Mouse (Mus musculus) hindbrain, embryonic 14.5 days (tissue): ENCODE data around the gene Zfp651. TPM values are rescaled to one million over a fixed set of nuclear protein-coding genes. Genes with fewer than 3 reads are reported as not detected.

Source experiments
- ATAC-seq: fragments of 200-750 bp; cut with Nextera tagmentation; 2 replicates; pipeline ENCODE4 v1.8.0; 2017; ENCODE audit warnings: moderate number of reproducible peaks, mild to moderate bottlenecking, moderate TSS enrichment, moderate library complexity; ENCODE audit not compliant: low FRiP score
- DNase-seq: peaks from one replicate; pipeline ENCODE4 v3.0.0-alpha.2; 2015; ENCODE audit warnings: low spot score
- H3K27ac ChIP-seq: fragments of 300-500 bp; sonication (generic); 2 replicates; pipeline ENCODE4 v1.5.1; 2014; ENCODE audit warnings: mild to moderate bottlenecking, moderate library complexity
- H3K27me3 ChIP-seq: fragments of 300-500 bp; sonication (generic); 2 replicates; pipeline ENCODE4 v1.6.1; 2014; ENCODE audit warnings: mild to moderate bottlenecking, low read length, mixed read lengths; ENCODE audit not compliant: control insufficient read depth, insufficient read depth
- H3K36me3 ChIP-seq: fragments of 300-500 bp; sonication (generic); replicated peaks from 2 replicates; pipeline ENCODE4 v1.6.1; 2014; ENCODE audit not compliant: control insufficient read depth, insufficient read depth
- H3K4me1 ChIP-seq: fragments of 300-500 bp; sonication (generic); replicated peaks from 2 replicates; pipeline ENCODE4 v1.6.1; 2014; ENCODE audit warnings: antibody characterized with exemption, low read length, mixed read lengths; ENCODE audit not compliant: control insufficient read depth, insufficient read depth
- H3K4me2 ChIP-seq: fragments of 300-500 bp; sonication (generic); replicated peaks from 2 replicates; pipeline ENCODE4 v1.6.1; 2014; ENCODE audit warnings: mild to moderate bottlenecking, moderate library complexity
- H3K4me3 ChIP-seq: fragments of 300-500 bp; sonication (generic); replicated peaks from 2 replicates; pipeline ENCODE4 v1.5.1; 2014; ENCODE audit warnings: mild to moderate bottlenecking, low read length
- H3K9ac ChIP-seq: fragments of 300-500 bp; sonication (generic); 2 replicates; pipeline ENCODE4 v1.6.1; 2014
- H3K9me3 ChIP-seq: fragments of 300-500 bp; sonication (generic); 2 replicates; pipeline ENCODE4 v1.6.1; 2016; ENCODE audit warnings: low read length; ENCODE audit not compliant: control insufficient read depth
- WGBS: fragments of 180-500 bp; shearing (Covaris S2); extraction: QIAGEN DNeasy Blood & Tissue Kit; methylation state at CpG from one replicate; pipeline ENCODE4 v1.1.7; 2014; 5-methylcytosine and 5-hydroxymethylcytosine counted together
- polyA plus RNA-seq: library from polyadenylated mRNA; unstranded; fragments of >200 nt; fragmentation: Nextera tagmentation; extraction: Ambion mirVana; gene quantifications from 2 replicates; pipeline ENCODE4 v1.2.1, GENCODE M21; 2014

Gene Zfp651
- polyA plus RNA-seq, 1 experiment from 2014 or later = 21.5 TPM

- Histone ChIP-seq H3K27ac (no peak overlapping the region), H3K27me3 (no peaks in the 10 kb centered on the region), H3K4me3 (no peak overlapping the region), H3K9me3 (no peaks in the 10 kb centered on the region), H3K36me3 (peaks cover 44% of the 10 kb centered on the region), H3K9ac (peak overlapping the region; percentile 26; the same call in 1 of the 2 replicates), H3K4me1 (peaks cover 32% of the 10 kb centered on the region), H3K4me2 (0 out of 2 replicates have a peak overlapping the region, but pooled peaks have one; percentile 18)
- 59% methylated on average over 8 of the region's 8 CpGs for WGBS
- no peak for ATAC-seq
- no peak for DNase-seq
These were observed 2.7 kb downstream of the Zfp651 start for GRCm38 (mm10) chr9:121761787-121762186.

- 89% methylated on average over 10 of the region's 10 CpGs for WGBS
- no peak overlapping the region for H3K27ac ChIP-seq
- no peak for ATAC-seq
- no peak overlapping the region for H3K4me2 ChIP-seq
- no peak overlapping the region for H3K9ac ChIP-seq
- H3K36me3 ChIP-seq = peaks cover 46% of the 10 kb centered on the region
- H3K4me1 ChIP-seq = peaks cover 32% of the 10 kb centered on the region
- no peaks in the 10 kb centered on the region for H3K27me3 ChIP-seq
- H3K9me3 ChIP-seq = no peaks in the 10 kb centered on the region
- no peak for DNase-seq
- H3K4me3 ChIP-seq = no peak overlapping the region
These were observed 3.1 kb downstream of the Zfp651 start for GRCm38 (mm10) chr9:121762248-121762647.

GRCm38 (mm10) chr9:121762761-121763160 is 3.6 kb downstream of the Zfp651 start:
- Histone ChIP-seq H3K27me3 (no peaks in the 10 kb centered on the region), H3K27ac (no peak overlapping the region), H3K36me3 (peaks cover 51% of the 10 kb centered on the region), H3K4me1 (peaks cover 31% of the 10 kb centered on the region), H3K9ac (no peak overlapping the region), H3K9me3 (no peaks in the 10 kb centered on the region), H3K4me3 (no peak overlapping the region), H3K4me2 (no peak overlapping the region)
- no peak for ATAC-seq
- WGBS = 89% methylated on average over 25 of the region's 25 CpGs
- DNase-seq = no peak

GRCm38 (mm10) chr9:121763716-121764115 is 4.6 kb downstream of the Zfp651 start:
- WGBS = 89% methylated on average over 19 of the region's 19 CpGs
- no peaks in the 10 kb centered on the region for H3K9me3 ChIP-seq
- no peak overlapping the region for H3K4me2 ChIP-seq
- no peak overlapping the region for H3K4me3 ChIP-seq
- no peak overlapping the region for H3K9ac ChIP-seq
- H3K4me1 ChIP-seq = peaks cover 22% of the 10 kb centered on the region
- no peaks in the 10 kb centered on the region for H3K27me3 ChIP-seq
- DNase-seq (no peak), ATAC-seq (no peak)
- H3K27ac ChIP-seq = no peak overlapping the region
- H3K36me3 ChIP-seq = peaks cover 60% of the 10 kb centered on the region

- H3K9me3 ChIP-seq = no peaks in the 10 kb centered on the region
- no peak overlapping the region for H3K27ac ChIP-seq
- no peak overlapping the region for H3K9ac ChIP-seq
- peaks cover 18% of the 10 kb centered on the region for H3K4me1 ChIP-seq
- H3K4me2 ChIP-seq = no peak overlapping the region
- no peak overlapping the region for H3K4me3 ChIP-seq
- WGBS = 84% methylated on average over 16 of the region's 16 CpGs
- no peaks in the 10 kb centered on the region for H3K27me3 ChIP-seq
- ATAC-seq (no peak), DNase-seq (no peak)
- peaks cover 64% of the 10 kb centered on the region for H3K36me3 ChIP-seq
These were observed 6.2 kb downstream of the Zfp651 start for GRCm38 (mm10) chr9:121765166-121765855.

- no peak overlapping the region for H3K4me3 ChIP-seq
These were observed 13.3 kb downstream of the Zfp651 start for GRCm38 (mm10) chr9:121772412-121772811.

GRCm38 (mm10) chr9:121775951-121776350 is 16.8 kb downstream of the Zfp651 start:
- ATAC-seq = no peak
- no peaks in the 10 kb centered on the region for H3K9me3 ChIP-seq
- H3K27me3 ChIP-seq = peaks cover 39% of the 10 kb centered on the region
- H3K4me3 ChIP-seq = no peak overlapping the region
- no peak overlapping the region for H3K27ac ChIP-seq
- no peak for DNase-seq
- 85% methylated on average over 10 of the region's 10 CpGs for WGBS
- H3K4me2 ChIP-seq = no peak overlapping the region
- no peak overlapping the region for H3K9ac ChIP-seq
- no peaks in the 10 kb centered on the region for H3K4me1 ChIP-seq
- H3K36me3 ChIP-seq = no peaks in the 10 kb centered on the region

More at GRCm38 (mm10) chr9:121772412-121772811, 13.3 kb downstream of the Zfp651 start:
- DNase-seq (no peak), ATAC-seq (no peak)
- H3K4me1 ChIP-seq = no peaks in the 10 kb centered on the region
- no peak overlapping the region for H3K9ac ChIP-seq
- H3K27me3 ChIP-seq = peaks cover 19% of the 10 kb centered on the region
- no peaks in the 10 kb centered on the region for H3K9me3 ChIP-seq
- H3K36me3 ChIP-seq = peaks cover 17% of the 10 kb centered on the region
- H3K27ac ChIP-seq = no peak overlapping the region
- WGBS = 74% methylated on average over 5 of the region's 5 CpGs
- H3K4me2 ChIP-seq = no peak overlapping the region

- ATAC-seq (no peak), DNase-seq (no peak)
- H3K9ac ChIP-seq = no peak overlapping the region
- no peaks in the 10 kb centered on the region for H3K4me1 ChIP-seq
- 91% methylated on average over 7 of the region's 7 CpGs for WGBS
- no peak overlapping the region for H3K4me3 ChIP-seq
- no peaks in the 10 kb centered on the region for H3K36me3 ChIP-seq
- no peaks in the 10 kb centered on the region for H3K9me3 ChIP-seq
- H3K27ac ChIP-seq = no peak overlapping the region
- peaks cover 39% of the 10 kb centered on the region for H3K27me3 ChIP-seq
- H3K4me2 ChIP-seq = no peak overlapping the region
These were observed 17.4 kb downstream of the Zfp651 start for GRCm38 (mm10) chr9:121776511-121776910.

- ATAC-seq = peak; percentile 52
- H3K4me2 ChIP-seq = peak within 1 kb of the TSS; percentile 84
- WGBS = 15% methylated on average over 30 of the region's 30 CpGs
These were observed 18.4 kb downstream of the Zfp651 start, which contains the start of gene Klhl40 for GRCm38 (mm10) chr9:121777484-121778065. Gene Klhl40, plus strand, starts transcription at chr9:121777607.

More at GRCm38 (mm10) chr9:121777484-121778065, 18.4 kb downstream of the Zfp651 start, which contains the start of gene Klhl40:
- H3K4me1 ChIP-seq = no peaks in the 10 kb centered on the region
- H3K27ac ChIP-seq = 0 out of 2 replicates have a peak within 1 kb of the TSS, but pooled peaks have one; percentile 32
- no peak for DNase-seq
- H3K4me3 ChIP-seq = peak within 1 kb of the TSS; percentile 31
- H3K9ac ChIP-seq = peak within 1 kb of the TSS; percentile 48
- peaks cover 39% of the 10 kb centered on the region for H3K27me3 ChIP-seq
- no peaks in the 10 kb centered on the region for H3K9me3 ChIP-seq
- H3K36me3 ChIP-seq = no peaks in the 10 kb centered on the region
